Mouse (Mus musculus) heart, embryonic 14.5 days (tissue): ENCODE measurements around the gene Ms4a18. TPM values are rescaled to one million over a fixed set of nuclear protein-coding genes. Genes with fewer than 3 reads are reported as not detected.

ENCODE experiments used
- ATAC-seq: fragments of 200-750 bp; cut with Nextera tagmentation; 2 replicates; pipeline ENCODE4 v1.8.0; 2017; ENCODE audit warnings: low read depth, moderate TSS enrichment; ENCODE audit not compliant: insufficient number of reproducible peaks, insufficient read depth, low FRiP score
- H3K27ac ChIP-seq, 2 experiments: fragments of 200-500 bp in 1 of 2; fragments of 300-500 bp in 1 of 2; sonication (generic) in 1 of 2; replicated peaks in 1 of 2; 2 replicates each; pipeline ENCODE4 v1.5.1; 2012 to 2014; ENCODE audit warnings: low read depth in 2 of 2, low read length in 2 of 2, control low read depth in 1 of 2, mild to moderate bottlenecking in 1 of 2, mixed read lengths in 1 of 2; ENCODE audit not compliant: control insufficient read depth in 1 of 2, insufficient read depth in 1 of 2
- H3K27me3 ChIP-seq: fragments of 300-500 bp; sonication (generic); 2 replicates; pipeline ENCODE4 v1.6.1; 2014; ENCODE audit warnings: mild to moderate bottlenecking, low read length, control low read depth; ENCODE audit not compliant: control insufficient read depth, insufficient read depth
- H3K36me3 ChIP-seq: fragments of 300-500 bp; sonication (generic); 2 replicates; pipeline ENCODE4 v1.6.1; 2014; ENCODE audit warnings: mild to moderate bottlenecking, control low read depth, low read length, mixed read lengths; ENCODE audit not compliant: control insufficient read depth, insufficient read depth
- H3K4me1 ChIP-seq, 2 experiments: fragments of 200-500 bp in 1 of 2; fragments of 300-500 bp in 1 of 2; sonication (generic) in 1 of 2; 2 replicates each; pipeline ENCODE4 v1.6.1; 2012 to 2014; ENCODE audit warnings: low read length in 2 of 2, control low read depth in 1 of 2, mixed read lengths in 1 of 2; ENCODE audit not compliant: control insufficient read depth in 2 of 2, insufficient read depth in 2 of 2
- H3K4me2 ChIP-seq: fragments of 300-500 bp; sonication (generic); 2 replicates; pipeline ENCODE4 v1.6.1; 2014; ENCODE audit warnings: mild to moderate bottlenecking, low read length
- H3K4me3 ChIP-seq, 2 experiments: fragments of 200-500 bp in 1 of 2; fragments of 300-500 bp in 1 of 2; sonication (generic) in 1 of 2; 2 replicates each; pipeline ENCODE4 v1.5.1; 2012 to 2014; ENCODE audit warnings: low read length in 2 of 2, mild to moderate bottlenecking in 2 of 2, control low read depth in 1 of 2, low read depth in 1 of 2, moderate library complexity in 1 of 2; ENCODE audit not compliant: control insufficient read depth in 1 of 2, insufficient read depth in 1 of 2
- H3K9ac ChIP-seq: fragments of 300-500 bp; sonication (generic); 2 replicates; pipeline ENCODE4 v1.6.1; 2014; ENCODE audit warnings: mild to moderate bottlenecking, low read length
- H3K9me3 ChIP-seq: fragments of 300-500 bp; sonication (generic); 2 replicates; pipeline ENCODE4 v1.6.1; 2016; ENCODE audit warnings: low read length, control low read depth; ENCODE audit not compliant: control insufficient read depth
- WGBS: fragments of 180-500 bp; shearing (Covaris S2); extraction: QIAGEN DNeasy Blood & Tissue Kit; methylation state at CpG from one replicate; pipeline ENCODE4 v1.1.7; 2014; 5-methylcytosine and 5-hydroxymethylcytosine counted together
- polyA plus RNA-seq: library from polyadenylated mRNA; unstranded; fragments of >200 nt; fragmentation: Nextera tagmentation; extraction: Ambion mirVana; gene quantifications from 2 replicates; pipeline ENCODE4 v1.2.1, GENCODE M21; 2014

Ms4a18 gene
- polyA plus RNA-seq, 1 experiment from 2014 or later: not detected

GRCm38 (mm10) chr19:11015998-11016397, 1.8 kb downstream of the Ms4a18 start:
- Histone ChIP-seq H3K4me2 (no peak overlapping the region), H3K4me3 (no peak overlapping the region), H3K27ac (no peak overlapping the region), H3K9ac (no peak overlapping the region), H3K9me3 (no peaks in the 10 kb centered on the region), H3K36me3 (no peaks in the 10 kb centered on the region), H3K27me3 (no peaks in the 10 kb centered on the region), H3K4me1 (no peaks in the 10 kb centered on the region)
- ATAC-seq: no peak
- 80% methylated on average over 1 of the region's 1 CpGs for WGBS

GRCm38 (mm10) chr19:11015468-11015867, 2.4 kb downstream of the Ms4a18 start:
- Histone ChIP-seq H3K4me2 (no peak overlapping the region), H3K9me3 (no peaks in the 10 kb centered on the region), H3K9ac (no peak overlapping the region), H3K27me3 (no peaks in the 10 kb centered on the region), H3K4me1 (no peaks in the 10 kb centered on the region), H3K36me3 (no peaks in the 10 kb centered on the region), H3K4me3 (no peak overlapping the region), H3K27ac (no peak overlapping the region)
- ATAC-seq: no peak

GRCm38 (mm10) chr19:10993150-10993549, 24.7 kb downstream of the Ms4a18 start, which contains the start of gene Ms4a15:
TSS of gene Ms4a15 (minus strand) at chr19:10993250.
- peaks cover 2 to 3% of the 10 kb centered on the region in 2 experiments; a peak in 1 of 4 replicates for H3K4me1 ChIP-seq
- no peak within 1 kb of the TSS for H3K27ac ChIP-seq
- no peaks in the 10 kb centered on the region for H3K9me3 ChIP-seq
- H3K4me2 ChIP-seq: no peak within 1 kb of the TSS
- no peaks in the 10 kb centered on the region for H3K36me3 ChIP-seq
- ATAC-seq: no peak
- 84% methylated on average over 7 of the region's 7 CpGs for WGBS
- no peak within 1 kb of the TSS for H3K9ac ChIP-seq
- no peak within 1 kb of the TSS for H3K4me3 ChIP-seq
- no peaks in the 10 kb centered on the region for H3K27me3 ChIP-seq

- H3K4me3 ChIP-seq: no peak overlapping the region
- no peak for ATAC-seq
- no peak overlapping the region for H3K27ac ChIP-seq
Measured at GRCm38 (mm10) chr19:10991911-10992310, 25.9 kb downstream of the Ms4a18 start.

GRCm38 (mm10) chr19:10990751-10991150, 27.1 kb downstream of the Ms4a18 start:
- no peaks in the 10 kb centered on the region for H3K9me3 ChIP-seq
- ATAC-seq: no peak
- no peak overlapping the region for H3K9ac ChIP-seq
- H3K4me3 ChIP-seq: no peak overlapping the region
- no peaks in the 10 kb centered on the region for H3K36me3 ChIP-seq
- H3K27ac ChIP-seq: no peak overlapping the region
- 11% methylated on average over 1 of the region's 1 CpGs for WGBS
- H3K27me3 ChIP-seq: no peaks in the 10 kb centered on the region
- no peak overlapping the region for H3K4me2 ChIP-seq
- peaks cover 2 to 3% of the 10 kb centered on the region in 2 experiments; a peak in 1 of 4 replicates for H3K4me1 ChIP-seq

More at GRCm38 (mm10) chr19:10991911-10992310, 25.9 kb downstream of the Ms4a18 start:
- H3K9me3 ChIP-seq: no peaks in the 10 kb centered on the region
- H3K4me2 ChIP-seq: no peak overlapping the region
- peaks cover 2 to 3% of the 10 kb centered on the region in 2 experiments; a peak in 1 of 4 replicates for H3K4me1 ChIP-seq
- H3K9ac ChIP-seq: no peak overlapping the region
- H3K36me3 ChIP-seq: no peaks in the 10 kb centered on the region
- H3K27me3 ChIP-seq: no peaks in the 10 kb centered on the region

GRCm38 (mm10) chr19:10988563-10988962, 29.3 kb downstream of the Ms4a18 start:
- no peak overlapping the region for H3K9ac ChIP-seq
- no peaks in the 10 kb centered on the region for H3K27me3 ChIP-seq
- peaks cover 2 to 3% of the 10 kb centered on the region in 2 experiments; a peak in 1 of 4 replicates for H3K4me1 ChIP-seq
- no peaks in the 10 kb centered on the region for H3K36me3 ChIP-seq
- no peak for ATAC-seq
- H3K4me3 ChIP-seq: no peak overlapping the region
- H3K27ac ChIP-seq: no peak overlapping the region
- H3K4me2 ChIP-seq: no peak overlapping the region
- WGBS: 77% methylated on average over 1 of the region's 1 CpGs
- H3K9me3 ChIP-seq: no peaks in the 10 kb centered on the region

GRCm38 (mm10) chr19:10985889-10986288, 31.9 kb downstream of the Ms4a18 start:
- peaks cover 2 to 3% of the 10 kb centered on the region in 2 experiments; a peak in 1 of 4 replicates for H3K4me1 ChIP-seq
- ATAC-seq: no peak
- H3K4me3 ChIP-seq: no peak overlapping the region
- H3K9ac ChIP-seq: no peak overlapping the region
- H3K27me3 ChIP-seq: no peaks in the 10 kb centered on the region
- 82% methylated on average over 4 of the region's 4 CpGs for WGBS
- H3K27ac ChIP-seq: no peak overlapping the region
- no peak overlapping the region for H3K4me2 ChIP-seq
- H3K36me3 ChIP-seq: no peaks in the 10 kb centered on the region
- no peaks in the 10 kb centered on the region for H3K9me3 ChIP-seq

GRCm38 (mm10) chr19:10984551-10984950, 33.3 kb downstream of the Ms4a18 start:
- Histone ChIP-seq H3K9me3 (no peaks in the 10 kb centered on the region), H3K27ac (no peak overlapping the region), H3K9ac (no peak overlapping the region), H3K4me3 (no peak overlapping the region), H3K4me1 (peaks cover 0 to 2% of the 10 kb centered on the region in 2 experiments; a peak in 2 of 4 replicates), H3K36me3 (no peaks in the 10 kb centered on the region), H3K4me2 (no peak overlapping the region), H3K27me3 (no peaks in the 10 kb centered on the region)
- 76% methylated on average over 13 of the region's 13 CpGs for whole genome bisulfite sequencing
- no peak for ATAC-seq
